Mouse (Mus musculus): ENCODE data around the gene Abtb2. TPM values are rescaled to one million over a fixed set of nuclear protein-coding genes. Genes with fewer than 3 reads are reported as not detected.

The Abtb2 gene
- polyA plus RNA-seq, 1 experiment from 2014 or later = 16.5 TPM

- 70% methylated on average over 4 of the region's 4 CpGs for WGBS
- ATAC-seq (ENCODE audit: insufficient number of reproducible peaks, low FRiP score, low TSS enrichment, low read depth) = no peak
- no peaks in the 10 kb centered on the region for H3K27me3 ChIP-seq
- H3K9me3 ChIP-seq (replicated peaks) = no peaks in the 10 kb centered on the region
- no peak overlapping the region for H3K4me3 ChIP-seq (replicated peaks)
- no peak overlapping the region for H3K9ac ChIP-seq
- 0 out of 2 replicates have a peak, but pooled peaks cover 12% of the 10 kb centered on the region for H3K4me1 ChIP-seq
- H3K27ac ChIP-seq (replicated peaks) = no peak overlapping the region
- H3K4me2 ChIP-seq (replicated peaks) = no peak overlapping the region
- no peaks in the 10 kb centered on the region for H3K36me3 ChIP-seq
Measured at GRCm38 (mm10) chr2:103622950-103623349, 56.8 kb downstream of the Abtb2 start.

- no peak overlapping the region for H3K4me3 ChIP-seq (replicated peaks)
- no peak for ATAC-seq (ENCODE audit: insufficient number of reproducible peaks, low FRiP score, low TSS enrichment, low read depth)
- H3K9ac ChIP-seq = no peak overlapping the region
- H3K27me3 ChIP-seq = no peaks in the 10 kb centered on the region
- H3K4me1 ChIP-seq = 0 out of 2 replicates have a peak, but pooled peaks cover 12% of the 10 kb centered on the region
- no peaks in the 10 kb centered on the region for H3K36me3 ChIP-seq
- H3K9me3 ChIP-seq (replicated peaks) = no peaks in the 10 kb centered on the region
- H3K4me2 ChIP-seq (replicated peaks) = no peak overlapping the region
- no peak overlapping the region for H3K27ac ChIP-seq (replicated peaks)
- WGBS = 38% methylated on average over 7 of the region's 7 CpGs
Measured at GRCm38 (mm10) chr2:103625349-103625932, 59.3 kb downstream of the Abtb2 start.

- Histone ChIP-seq H3K9ac (no peak overlapping the region), H3K4me1 (peaks cover 23% of the 10 kb centered on the region), H3K4me3 (replicated peaks) (no peak overlapping the region), H3K4me2 (replicated peaks) (no peak overlapping the region), H3K27ac (replicated peaks) (no peak overlapping the region), H3K9me3 (replicated peaks) (no peaks in the 10 kb centered on the region), H3K27me3 (no peaks in the 10 kb centered on the region), H3K36me3 (no peaks in the 10 kb centered on the region)
- ATAC-seq (ENCODE audit: insufficient number of reproducible peaks, low FRiP score, low TSS enrichment, low read depth) = no peak
- 72% methylated on average over 7 of the region's 7 CpGs for WGBS
Measured at GRCm38 (mm10) chr2:103627101-103627500, 61.0 kb downstream of the Abtb2 start.

- Histone ChIP-seq H3K4me2 (replicated peaks) (no peak overlapping the region), H3K4me3 (replicated peaks) (no peak overlapping the region), H3K27me3 (no peaks in the 10 kb centered on the region), H3K4me1 (peaks cover 33% of the 10 kb centered on the region), H3K36me3 (no peaks in the 10 kb centered on the region), H3K9ac (no peak overlapping the region), H3K27ac (replicated peaks) (no peak overlapping the region), H3K9me3 (replicated peaks) (no peaks in the 10 kb centered on the region)
- no peak for ATAC-seq (ENCODE audit: insufficient number of reproducible peaks, low FRiP score, low TSS enrichment, low read depth)
- WGBS = 59% methylated on average over 5 of the region's 5 CpGs
Measured at GRCm38 (mm10) chr2:103629956-103630355, 63.8 kb downstream of the Abtb2 start.

- 21% methylated on average over 7 of the region's 7 CpGs for WGBS
- no peaks in the 10 kb centered on the region for H3K36me3 ChIP-seq
- H3K4me1 ChIP-seq = peaks cover 26% of the 10 kb centered on the region
- no peaks in the 10 kb centered on the region for H3K9me3 ChIP-seq (replicated peaks)
- no peak overlapping the region for H3K4me3 ChIP-seq (replicated peaks)
- H3K27me3 ChIP-seq = no peaks in the 10 kb centered on the region
- no peak overlapping the region for H3K4me2 ChIP-seq (replicated peaks)
- ATAC-seq (ENCODE audit: insufficient number of reproducible peaks, low FRiP score, low TSS enrichment, low read depth) = peak; percentile 40; the same call in 1 of the 2 replicates
- H3K9ac ChIP-seq = no peak overlapping the region
- no peak overlapping the region for H3K27ac ChIP-seq (replicated peaks)
Measured at GRCm38 (mm10) chr2:103631293-103631717, 65.2 kb downstream of the Abtb2 start.

GRCm38 (mm10) chr2:103632136-103632925 lies 66.2 kb downstream of the Abtb2 start:
- Histone ChIP-seq H3K9ac (no peak overlapping the region), H3K9me3 (replicated peaks) (no peaks in the 10 kb centered on the region), H3K27ac (replicated peaks) (peak overlapping the region; percentile 44), H3K27me3 (no peaks in the 10 kb centered on the region), H3K4me1 (peaks cover 24% of the 10 kb centered on the region), H3K4me2 (replicated peaks) (no peak overlapping the region), H3K36me3 (no peaks in the 10 kb centered on the region), H3K4me3 (replicated peaks) (no peak overlapping the region)
- ATAC-seq (ENCODE audit: insufficient number of reproducible peaks, low FRiP score, low TSS enrichment, low read depth) = no peak
- 46% methylated on average over 5 of the region's 6 CpGs for WGBS

- Histone ChIP-seq H3K27me3 (no peaks in the 10 kb centered on the region), H3K4me1 (peaks cover 24% of the 10 kb centered on the region)
- WGBS = 46% methylated on average over 2 of the region's 2 CpGs
Measured at GRCm38 (mm10) chr2:103632926-103633250, 66.8 kb downstream of the Abtb2 start.

GRCm38 (mm10) chr2:103635731-103636487 lies 69.8 kb downstream of the Abtb2 start:
- Histone ChIP-seq H3K4me1 (peaks cover 33% of the 10 kb centered on the region), H3K36me3 (no peaks in the 10 kb centered on the region), H3K27ac (replicated peaks) (no peak overlapping the region), H3K9ac (no peak overlapping the region), H3K4me3 (replicated peaks) (no peak overlapping the region), H3K4me2 (replicated peaks) (no peak overlapping the region), H3K9me3 (replicated peaks) (no peaks in the 10 kb centered on the region), H3K27me3 (no peaks in the 10 kb centered on the region)
- 90% methylated on average over 3 of the region's 3 CpGs for WGBS
- no peak for ATAC-seq (ENCODE audit: insufficient number of reproducible peaks, low FRiP score, low TSS enrichment, low read depth)

More at GRCm38 (mm10) chr2:103632926-103633250, 66.8 kb downstream of the Abtb2 start:
- H3K4me3 ChIP-seq (replicated peaks) = no peak overlapping the region
- peak; percentile 41; the same call in 1 of the 2 replicates for ATAC-seq (ENCODE audit: insufficient number of reproducible peaks, low FRiP score, low TSS enrichment, low read depth)
- peak overlapping the region; percentile 44 for H3K27ac ChIP-seq (replicated peaks)
- no peak overlapping the region for H3K4me2 ChIP-seq (replicated peaks)
- H3K9ac ChIP-seq = no peak overlapping the region
- H3K36me3 ChIP-seq = no peaks in the 10 kb centered on the region
- H3K9me3 ChIP-seq (replicated peaks) = no peaks in the 10 kb centered on the region

GRCm38 (mm10) chr2:103637385-103637784 lies 71.3 kb downstream of the Abtb2 start:
- 71% methylated on average over 1 of the region's 1 CpGs for WGBS
- H3K4me2 ChIP-seq (replicated peaks) = no peak overlapping the region
- H3K4me1 ChIP-seq = peaks cover 21% of the 10 kb centered on the region
- no peaks in the 10 kb centered on the region for H3K27me3 ChIP-seq
- H3K9me3 ChIP-seq (replicated peaks) = no peaks in the 10 kb centered on the region
- H3K36me3 ChIP-seq = no peaks in the 10 kb centered on the region
- ATAC-seq (ENCODE audit: insufficient number of reproducible peaks, low FRiP score, low TSS enrichment, low read depth) = no peak
- no peak overlapping the region for H3K27ac ChIP-seq (replicated peaks)
- H3K4me3 ChIP-seq (replicated peaks) = no peak overlapping the region
- no peak overlapping the region for H3K9ac ChIP-seq

GRCm38 (mm10) chr2:103637943-103638342 lies 71.8 kb downstream of the Abtb2 start:
- Histone ChIP-seq H3K9me3 (replicated peaks) (no peaks in the 10 kb centered on the region), H3K27ac (replicated peaks) (no peak overlapping the region), H3K36me3 (no peaks in the 10 kb centered on the region), H3K4me2 (replicated peaks) (no peak overlapping the region), H3K9ac (no peak overlapping the region), H3K4me1 (peaks cover 15% of the 10 kb centered on the region), H3K27me3 (no peaks in the 10 kb centered on the region), H3K4me3 (replicated peaks) (no peak overlapping the region)
- WGBS = 86% methylated on average over 5 of the region's 5 CpGs
- no peak for ATAC-seq (ENCODE audit: insufficient number of reproducible peaks, low FRiP score, low TSS enrichment, low read depth)

- ATAC-seq (ENCODE audit: insufficient number of reproducible peaks, low FRiP score, low TSS enrichment, low read depth) = no peak
- H3K9ac ChIP-seq = no peak overlapping the region
- no peak overlapping the region for H3K27ac ChIP-seq (replicated peaks)
- no peaks in the 10 kb centered on the region for H3K27me3 ChIP-seq
- H3K4me1 ChIP-seq = peaks cover 24% of the 10 kb centered on the region
- no peak overlapping the region for H3K4me2 ChIP-seq (replicated peaks)
- no peaks in the 10 kb centered on the region for H3K9me3 ChIP-seq (replicated peaks)
- WGBS = 13% methylated on average over 2 of the region's 2 CpGs
- H3K36me3 ChIP-seq = no peaks in the 10 kb centered on the region
- H3K4me3 ChIP-seq (replicated peaks) = no peak overlapping the region
Measured at GRCm38 (mm10) chr2:103639701-103640100, 73.6 kb downstream of the Abtb2 start.
